Mouse (Mus musculus) lung, adult 18-20 months (tissue): ENCODE results near the gene St6gal1.

Source experiments
- DNase-seq, 2 experiments: peaks; one replicate each; pipeline ENCODE4 v3.0.0; 2022; ENCODE audit warnings: mixed read lengths in 2 of 2

The St6gal1 gene

GRCm38 (mm10) chr16:23305830-23306623 is 81.5 kb downstream of the St6gal1 start:
- DNase-seq: no peak

GRCm38 (mm10) chr16:23307142-23307968 is 82.8 kb downstream of the St6gal1 start:
- no peak for DNase-seq

GRCm38 (mm10) chr16:23308012-23308554 is 83.5 kb downstream of the St6gal1 start:
- DNase-seq: no peak

DNA sequence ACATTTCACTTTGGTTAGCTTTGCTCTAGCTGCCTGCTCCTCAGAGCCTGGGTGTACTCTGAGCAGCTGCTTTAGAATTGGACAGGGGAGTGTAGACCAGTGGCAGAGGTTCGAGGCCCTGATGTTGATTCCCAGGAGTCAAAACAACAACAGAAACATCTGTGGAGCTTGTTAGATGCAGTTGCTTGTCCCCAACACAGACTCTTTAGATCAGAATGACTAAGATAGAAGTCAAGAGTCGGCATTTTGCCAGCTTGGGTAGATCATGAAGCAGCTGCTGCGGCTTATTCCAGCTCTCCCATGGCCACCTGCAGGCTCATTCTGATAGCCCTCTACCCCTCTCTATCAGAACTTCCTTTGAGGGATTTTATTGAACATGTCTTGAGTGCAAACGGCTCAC is 84.5 kb downstream of the St6gal1 start:
- no peak for DNase-seq

DNA sequence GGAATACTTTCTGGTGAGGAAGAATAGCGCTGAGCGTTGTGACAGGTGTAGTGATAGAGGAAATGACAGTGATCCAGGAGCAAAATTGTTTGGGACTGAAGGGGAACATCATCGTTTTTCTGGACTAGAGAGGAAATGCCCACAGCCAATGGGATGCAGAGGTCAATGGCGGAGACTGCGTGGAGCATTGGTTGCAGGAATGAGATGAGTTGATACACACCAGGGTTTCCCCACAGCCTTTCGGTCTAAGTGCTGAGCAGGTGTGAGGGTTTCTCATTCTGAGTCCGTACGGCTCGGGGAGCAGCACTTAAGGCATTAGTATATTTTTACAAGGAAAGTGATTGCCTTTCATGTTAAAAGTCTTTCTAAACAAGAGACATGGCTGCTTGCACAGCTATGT is 88.1 kb downstream of the St6gal1 start:
- DNase-seq: no peak

DNA sequence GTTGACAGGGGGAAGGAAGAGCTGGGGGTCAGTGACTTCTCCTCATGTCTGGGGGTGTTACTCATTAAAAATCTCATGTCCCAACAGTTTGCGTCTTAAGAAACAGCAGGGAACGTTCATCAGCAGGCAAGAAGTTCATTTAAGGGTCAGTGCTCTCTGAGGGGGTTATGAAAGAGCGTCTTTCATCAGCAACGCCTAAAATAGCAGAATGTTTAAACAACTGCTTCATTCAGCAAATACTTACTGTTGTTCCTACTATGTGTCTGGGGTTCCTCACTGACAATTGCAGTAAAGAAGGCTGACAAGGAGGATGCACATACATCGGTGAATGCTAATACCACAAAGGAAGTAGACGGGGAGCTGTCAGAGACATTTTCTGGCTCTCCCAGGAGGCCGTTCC is 90.2 kb downstream of the St6gal1 start:
- DNase-seq: peak; percentile 47 to 73

- no peak for DNase-seq
These were observed 93.0 kb downstream of the St6gal1 start for GRCm38 (mm10) chr16:23317411-23318047.

DNA sequence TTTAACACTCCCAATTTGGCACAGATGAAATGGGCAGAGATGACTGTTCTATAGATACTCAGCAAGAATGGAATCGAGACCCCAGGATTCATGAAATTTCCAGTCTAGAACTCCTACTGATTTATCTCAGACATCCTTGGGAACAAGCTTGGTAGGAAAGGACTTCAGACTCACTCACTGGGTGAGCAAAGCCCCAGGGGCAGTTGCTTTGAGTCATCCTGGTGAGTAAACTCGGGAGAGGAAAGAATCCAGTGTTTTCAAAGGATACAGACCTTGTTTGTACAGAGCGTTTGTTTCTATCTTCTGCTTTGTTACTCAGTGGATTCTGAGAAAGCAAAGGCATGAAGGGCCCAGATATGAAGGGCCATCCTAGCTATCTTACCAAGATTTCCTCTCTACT is 95.5 kb downstream of the St6gal1 start:
- DNase-seq: no peak

GRCm38 (mm10) chr16:23320579-23320978 is 96.0 kb downstream of the St6gal1 start:
- no peak for DNase-seq

- no peak for DNase-seq
These were observed 97.9 kb downstream of the St6gal1 start for GRCm38 (mm10) chr16:23322453-23322852.

DNA sequence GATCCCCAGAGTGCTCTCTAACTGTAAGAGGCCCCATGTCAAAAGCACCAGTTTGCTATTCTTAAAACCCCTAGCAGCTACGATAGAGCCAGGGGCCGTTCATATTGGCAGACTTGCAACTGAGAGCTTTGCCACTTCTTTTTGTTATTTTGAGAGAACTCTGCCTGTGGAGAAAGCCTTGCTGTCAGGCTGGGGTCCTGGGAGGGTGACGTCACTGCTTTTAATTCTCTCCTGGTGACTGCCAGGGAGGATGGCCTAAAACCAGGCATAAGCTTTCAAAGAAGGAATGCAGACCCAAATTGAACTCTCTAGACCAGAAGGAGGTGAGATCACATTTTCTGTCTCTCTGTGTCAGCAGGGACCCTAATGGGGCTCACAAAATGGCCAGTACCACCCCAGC is 99.4 kb downstream of the St6gal1 start:
- no peak for DNase-seq

DNA sequence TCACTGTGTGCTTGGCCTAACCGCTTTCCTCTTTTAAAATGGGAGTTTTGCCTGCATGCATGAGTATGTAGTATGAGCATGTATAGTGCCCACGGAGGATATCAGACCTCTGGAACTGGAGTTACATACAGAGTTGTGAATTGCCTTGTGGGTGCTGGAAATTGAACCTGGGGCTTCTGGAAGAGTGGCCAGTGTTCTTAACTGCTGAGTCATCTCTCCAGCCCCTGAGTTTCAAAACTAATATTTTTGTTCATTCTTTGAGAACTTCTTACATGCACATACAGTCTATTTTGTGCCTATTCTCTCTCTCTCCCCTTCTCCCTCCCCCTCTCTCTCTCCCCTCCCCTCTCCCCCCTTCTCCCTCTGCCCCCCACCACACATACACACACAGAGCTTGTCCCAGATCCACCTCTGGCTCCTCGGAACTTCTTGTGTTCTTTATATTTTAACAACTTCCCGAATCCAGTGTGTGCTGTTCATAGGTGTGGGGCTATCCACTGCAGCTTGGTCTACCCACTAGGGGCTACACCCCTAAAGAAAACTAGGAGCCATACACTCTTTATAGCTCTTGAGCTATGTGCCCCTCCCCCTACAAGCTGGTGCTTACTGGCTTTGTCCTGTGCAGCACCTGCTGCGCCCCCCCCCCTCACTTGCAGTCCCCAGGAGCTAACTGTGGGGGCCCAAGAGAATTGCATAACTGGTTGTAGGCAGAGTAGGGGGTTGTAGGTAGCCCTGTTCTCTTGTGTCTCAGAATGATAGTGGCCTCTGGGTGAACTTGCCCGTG is 100.5 kb downstream of the St6gal1 start:
- no peak for DNase-seq

GRCm38 (mm10) chr16:23326664-23327063 is 102.1 kb downstream of the St6gal1 start:
- DNase-seq: no peak

GRCm38 (mm10) chr16:23327266-23327665 is 102.7 kb downstream of the St6gal1 start:
- no peak for DNase-seq

DNA sequence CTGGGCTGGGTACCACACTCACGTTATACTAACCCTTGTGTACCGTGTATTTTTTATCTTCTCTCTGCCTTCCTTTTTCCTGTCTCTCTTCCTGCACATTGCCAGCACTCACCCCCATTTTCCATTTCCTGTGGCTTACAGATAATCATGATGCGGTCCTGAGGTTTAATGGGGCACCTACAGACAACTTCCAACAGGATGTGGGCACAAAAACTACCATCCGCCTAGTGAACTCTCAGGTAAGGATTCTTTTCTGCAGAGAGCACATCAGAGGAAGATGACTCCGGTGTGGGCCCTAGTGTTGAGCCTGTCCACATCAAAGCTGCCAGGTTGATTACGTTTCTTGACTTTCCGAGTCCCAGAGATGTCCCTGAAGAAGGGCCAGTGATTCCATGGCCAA is 103.7 kb downstream of the St6gal1 start:
- no peak for DNase-seq

GRCm38 (mm10) chr16:23332136-23332535 is 107.6 kb downstream of the St6gal1 start:
- no peak for DNase-seq

GRCm38 (mm10) chr16:23332686-23333085 is 108.1 kb downstream of the St6gal1 start:
- DNase-seq: peak in 1 of 2 experiments; percentile 45

- no peak for DNase-seq
These were observed 109.5 kb downstream of the St6gal1 start for GRCm38 (mm10) chr16:23333875-23334551.

GRCm38 (mm10) chr16:23337317-23337716 is 112.8 kb downstream of the St6gal1 start:
- no peak for DNase-seq

GRCm38 (mm10) chr16:23341254-23341653 is 116.7 kb downstream of the St6gal1 start:
- DNase-seq: no peak

- DNase-seq: no peak
These were observed 126.3 kb downstream of the St6gal1 start for GRCm38 (mm10) chr16:23350802-23351201.

DNA sequence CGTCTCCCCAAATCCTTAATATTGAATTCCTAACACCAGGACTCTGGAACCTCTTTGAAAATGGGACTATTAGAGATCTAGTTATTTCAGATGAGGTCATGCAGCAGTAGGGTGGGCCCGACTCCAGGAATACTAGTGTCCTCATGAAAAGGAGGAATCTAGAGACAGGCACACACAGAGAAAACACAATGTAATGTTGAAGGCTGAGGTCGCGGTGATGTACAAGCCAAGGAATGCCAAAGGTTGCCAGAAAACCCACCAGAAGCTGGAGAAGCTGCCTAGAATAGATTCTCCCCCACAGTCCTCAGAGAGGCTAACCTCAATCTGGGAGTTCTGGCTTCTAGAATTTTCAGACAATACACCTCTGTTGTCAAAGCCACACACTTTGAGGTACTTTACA is 136.5 kb downstream of the St6gal1 start:
- no peak for DNase-seq
